Mouse (Mus musculus) layer of hippocampus, adult 18-20 months (tissue): ENCODE measurements around the gene Fam163a. TPM values are rescaled to one million over a fixed set of nuclear protein-coding genes. Genes with fewer than 3 reads are reported as not detected.

Experiments
- DNase-seq, 2 experiments: peaks; one replicate each; pipeline ENCODE4 v3.0.0; 2022; ENCODE audit warnings: low spot score in 2 of 2
- total RNA-seq, 2 experiments: library from RNA; stranded (reverse); gene quantifications; 2 replicates each; pipeline ENCODE4 v1.2.3; 2021

The Fam163a gene
- total RNA-seq, 2 experiments from 2014 or later, result 13.6 to 14.1 TPM

DNA sequence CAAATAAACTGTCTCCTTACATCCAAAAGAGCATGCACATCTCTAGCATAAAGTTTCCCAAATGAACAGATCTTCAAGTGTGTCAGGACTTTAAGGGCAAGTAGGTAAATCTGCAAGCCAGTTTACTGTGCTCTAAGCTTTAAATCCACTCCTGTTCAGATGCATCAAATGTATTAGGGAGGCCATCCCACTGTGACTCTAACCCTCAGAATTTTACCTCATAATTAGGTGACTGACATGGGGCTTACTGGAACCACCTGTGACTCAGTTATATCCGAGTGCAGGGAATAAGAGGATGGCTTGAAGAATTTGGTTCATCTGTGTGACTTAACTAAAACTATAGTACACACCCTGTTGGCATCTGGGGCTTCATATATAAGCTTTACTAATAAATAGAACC lies 170.2 kb downstream of the Fam163a start:
- DNase-seq, result no peak

DNA sequence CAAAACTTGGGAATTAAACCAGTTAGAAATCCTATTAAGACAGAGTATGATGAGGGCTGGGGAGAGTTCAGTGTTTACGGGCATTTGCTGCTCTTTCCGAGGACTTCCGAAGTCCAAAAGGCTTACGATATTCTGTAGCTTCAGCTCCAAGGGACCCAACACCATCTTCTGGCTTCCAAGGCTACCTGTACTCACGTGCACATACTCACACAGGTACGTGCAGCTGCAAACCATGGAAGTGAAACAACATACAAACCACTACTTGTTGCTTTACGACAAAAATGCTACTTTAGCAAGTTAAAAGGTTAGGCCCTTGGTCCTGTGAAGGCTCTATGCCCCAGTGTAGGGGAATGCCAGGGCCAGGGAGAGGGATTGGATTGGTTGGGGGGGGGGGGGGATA lies 170.9 kb downstream of the Fam163a start:
- DNase-seq, result no peak

DNA sequence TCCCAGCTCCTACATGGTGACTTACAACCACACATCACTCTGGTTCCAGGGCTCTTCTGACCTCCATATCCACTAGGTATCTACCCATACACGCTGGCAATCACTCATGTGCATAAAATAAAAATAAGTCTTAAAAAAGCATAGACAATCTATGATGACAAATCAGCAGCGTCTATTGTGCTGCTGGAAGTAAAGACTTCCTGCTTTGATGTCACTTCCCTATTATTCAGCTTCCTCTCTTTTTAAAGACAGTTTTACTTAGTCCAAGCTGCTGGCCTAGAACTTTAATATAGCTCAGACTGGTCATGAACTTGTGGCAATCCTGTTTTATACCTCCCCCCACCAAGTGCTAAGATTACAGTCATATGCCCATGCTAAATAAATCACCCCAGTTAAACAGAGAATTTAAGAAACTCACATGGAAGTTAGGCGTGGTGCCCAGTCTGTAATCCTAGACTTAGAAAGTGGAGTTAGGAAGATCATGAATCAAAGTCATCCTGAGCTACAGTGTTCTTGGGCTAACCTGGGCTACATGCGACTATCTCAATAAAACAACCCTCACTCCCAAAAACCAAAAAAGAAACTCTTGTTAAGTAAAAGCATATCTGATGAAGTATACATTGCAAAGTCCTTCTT lies 176.4 kb downstream of the Fam163a start:
- DNase-seq, result no peak

GRCm38 (mm10) chr1:156027849-156028248 lies 177.0 kb downstream of the Fam163a start:
- DNase-seq, result no peak

Other genes with a start within 250 kb of the Fam163a start
- gene Cep350, start 231.8 kb downstream of the Fam163a start, total RNA-seq, result 10 to 100 TPM; 44.9 to 50.2 TPM
- 10 to 100 TPM; 45.2 to 52.8 TPM for gene Tor1aip2, start 169.6 kb downstream of the Fam163a start, total RNA-seq
- 10 to 100 TPM; 34.1 to 36.4 TPM for gene Tor1aip1, start 168.5 kb downstream of the Fam163a start, total RNA-seq
- gene Tdrd5, start 98.6 kb upstream of the Fam163a start, total RNA-seq, result 1 to 10 TPM; 4.4 to 5.7 TPM
- under 1 TPM in 1 of 2 experiments, not detected in 1; 0.13 TPM for gene Nphs2, start 105.7 kb upstream of the Fam163a start, total RNA-seq
- 100 to 1,000 TPM; 341 to 368 TPM for gene Gm2000, start 161.0 kb upstream of the Fam163a start, total RNA-seq
- gene Axdnd1, start 216.1 kb upstream of the Fam163a start, total RNA-seq, result 1 to 10 TPM in 1 of 2 experiments, under 1 TPM in 1; 0.50 to 1.2 TPM